Mouse (Mus musculus): ENCODE measurements around the gene Nfe2l3.

DNA sequence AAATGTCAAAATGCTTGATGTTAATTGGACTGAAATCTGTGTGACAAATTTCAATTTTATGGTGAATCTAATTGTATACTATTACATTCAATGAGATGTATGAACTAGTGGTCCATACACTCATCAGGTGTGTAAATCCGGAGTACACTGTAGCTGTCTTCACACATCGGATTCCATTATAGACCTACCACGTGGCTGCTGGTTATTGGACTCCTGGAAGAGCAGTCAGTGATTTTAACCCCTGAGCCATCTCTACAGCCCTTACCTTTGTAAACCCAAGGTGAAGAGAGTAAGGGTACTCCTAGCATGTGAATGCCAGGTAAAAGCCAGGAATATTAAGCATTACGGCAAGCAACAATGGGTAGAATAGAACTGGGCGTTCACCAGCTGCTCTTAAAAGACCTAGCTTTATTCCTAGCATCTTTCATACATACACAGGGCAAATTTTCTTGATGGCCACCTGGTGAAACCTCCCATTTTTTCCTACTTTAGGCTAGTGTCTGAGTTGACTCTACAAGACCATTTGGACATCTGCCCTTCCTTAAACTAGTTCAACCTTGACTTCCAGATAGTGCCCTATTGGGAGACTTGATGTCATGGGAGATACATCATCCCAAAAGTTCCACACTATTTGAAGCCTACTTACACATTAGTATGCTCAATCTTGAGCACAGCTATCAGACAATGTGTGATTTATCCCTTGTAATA lies 27.0 kb downstream of the Nfe2l3 start:
- no peak for TF ChIP-seq CTCF (IDR thresholded peaks at IDR 0.05; ENCODE audit: low read depth, low read length)
- TF ChIP-seq POLR2A (IDR thresholded peaks at IDR 0.05; ENCODE audit: borderline replicate concordance, low read depth, low read length), result no peak

Data from bone marrow macrophage, adult 2 months (primary cell).